Mouse (Mus musculus): Measurements from ENCODE around the gene Dclk2.

GRCm38 (mm10) chr3:86818001-86818585, 102.6 kb downstream of the Dclk2 start:
- TF ChIP-seq CTCF (conservative IDR thresholded peaks at IDR 0.05; ENCODE audit: insufficient read depth, insufficient read length, low read depth, low read length) (no peak), POLR2A (IDR thresholded peaks at IDR 0.05; ENCODE audit: low read depth, low read length) (no peak)

Data from kidney, adult 2 months (tissue).